Comparison of ENCODE assay signal across 7 mouse cellular contexts in the genomic region with DNA sequence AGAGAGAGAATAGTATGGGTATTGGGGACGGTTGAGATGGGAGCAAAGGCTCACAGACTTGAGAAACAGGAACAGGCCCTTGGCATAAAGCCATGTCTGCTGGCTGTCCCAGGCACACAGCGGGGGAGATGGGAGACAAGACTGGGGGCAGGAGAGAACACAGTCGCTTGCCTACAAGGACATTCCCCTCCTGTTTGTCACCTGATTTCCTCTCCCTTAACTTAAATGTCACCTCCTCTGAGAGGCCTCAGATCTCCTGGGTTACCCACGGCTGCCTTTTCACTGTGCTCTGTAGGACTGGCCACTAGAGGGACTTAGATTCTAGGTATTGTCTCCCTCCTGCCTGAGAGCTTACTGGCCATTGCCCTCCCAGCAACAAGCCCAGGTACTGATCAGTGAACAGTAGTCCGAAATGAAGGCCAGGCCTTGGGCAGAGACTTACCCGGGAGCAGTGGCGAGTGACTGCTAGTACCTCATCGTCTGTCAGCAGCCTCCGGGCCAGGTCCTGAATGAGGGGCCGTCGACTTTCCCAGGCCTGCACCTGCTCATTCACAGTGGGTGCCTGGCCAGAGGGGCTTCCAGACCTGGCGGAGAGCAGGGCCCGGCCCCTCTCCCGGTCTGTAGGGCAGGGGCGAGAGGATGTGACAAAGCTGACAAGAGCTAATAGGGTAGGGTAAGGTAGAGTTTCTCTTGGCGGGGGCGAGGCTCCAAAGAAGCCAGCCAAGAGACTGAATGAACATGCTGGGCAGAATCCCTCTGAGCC. TPM values are rescaled to one million over a fixed set of nuclear protein-coding genes. Genes with fewer than 3 reads are reported as not detected.
DNase-seq lines count a peak whose midpoint lies in the region; ATAC-seq and TF ChIP-seq lines count a peak whose summit lies in the region.

No protein-coding gene starts in this region.

- H3K27ac ChIP-seq in intestine, embryonic 14.5 days (ENCODE audit: low read depth) = no peak overlapping the region
- no peak overlapping the region for H3K27ac ChIP-seq in intestine, embryonic 15.5 days
- no peak overlapping the region for H3K27ac ChIP-seq in forebrain, embryonic 10.5 days

- no peaks in the 10 kb centered on the region for H3K9me3 ChIP-seq in intestine, embryonic 14.5 days (ENCODE audit: control insufficient read depth, low read length)
- H3K9me3 ChIP-seq in intestine, embryonic 15.5 days = no peaks in the 10 kb centered on the region
- H3K9me3 ChIP-seq in E14TG2a.4 (ENCODE audit: low read length) = no peaks in the 10 kb centered on the region
- no peaks in the 10 kb centered on the region for H3K9me3 ChIP-seq in forebrain, embryonic 10.5 days

- H3K4me3 ChIP-seq in intestine, embryonic 14.5 days (ENCODE audit: low read depth, low read length) = no peak overlapping the region
- H3K4me3 ChIP-seq in intestine, embryonic 15.5 days (replicated peaks) = no peak overlapping the region
- H3K4me3 ChIP-seq in E14TG2a.4 (replicated peaks; ENCODE audit: low read length) = peak overlapping the region; percentile 32
- H3K4me3 ChIP-seq in forebrain, embryonic 10.5 days = no peak overlapping the region

- H3K9ac ChIP-seq in intestine, embryonic 14.5 days (ENCODE audit: low read length) = no peak overlapping the region
- H3K9ac ChIP-seq in intestine, embryonic 15.5 days = no peak overlapping the region

- peaks cover 12% of the 10 kb centered on the region for H3K36me3 ChIP-seq in intestine, embryonic 14.5 days (ENCODE audit: control insufficient read depth, insufficient read depth, low read length)
- no peaks in the 10 kb centered on the region for H3K36me3 ChIP-seq in intestine, embryonic 15.5 days
- H3K36me3 ChIP-seq in E14TG2a.4 (ENCODE audit: insufficient read depth, low read length) = 0 out of 2 replicates have a peak, but pooled peaks cover 2% of the 10 kb centered on the region
- H3K36me3 ChIP-seq in forebrain, embryonic 10.5 days (replicated peaks) = peaks cover 13% of the 10 kb centered on the region

- DNase-seq in intestine, embryonic 14.5 days (ENCODE audit: low spot score) = peak; percentile 62
- peak; percentile 26 for DNase-seq in A20 (ENCODE audit: low read depth, low spot score)
- DNase-seq in heart, postnatal 4 days = peak; percentile 47
- DNase-seq in spleen, postnatal 36 days (ENCODE audit: low spot score in 2 of 2) = no peak
- DNase-seq in forebrain, embryonic 10.5 days (ENCODE audit: extremely low spot score, low spot score) = no peak

- no peaks in the 10 kb centered on the region for H3K27me3 ChIP-seq in intestine, embryonic 14.5 days (replicated peaks; ENCODE audit: control insufficient read depth, insufficient read depth, low read length)
- H3K27me3 ChIP-seq in intestine, embryonic 15.5 days (replicated peaks) = no peaks in the 10 kb centered on the region
- H3K27me3 ChIP-seq in E14TG2a.4 (ENCODE audit: insufficient read depth, low read length) = peaks cover 38% of the 10 kb centered on the region
- H3K27me3 ChIP-seq in forebrain, embryonic 10.5 days (ENCODE audit: poor library complexity, severe bottlenecking) = peaks cover 23% of the 10 kb centered on the region

- H3K4me1 ChIP-seq in intestine, embryonic 14.5 days (replicated peaks; ENCODE audit: control insufficient read depth, insufficient read depth, low read length) = peaks cover 26% of the 10 kb centered on the region
- H3K4me1 ChIP-seq in intestine, embryonic 15.5 days (replicated peaks) = peaks cover 32% of the 10 kb centered on the region
- peaks cover 70% of the 10 kb centered on the region for H3K4me1 ChIP-seq in E14TG2a.4 (replicated peaks; ENCODE audit: low read depth, low read length)
- peaks cover 58% of the 10 kb centered on the region for H3K4me1 ChIP-seq in forebrain, embryonic 10.5 days

- ATAC-seq in intestine, embryonic 14.5 days (replicated peaks; ENCODE audit: low FRiP score, low TSS enrichment, low read depth) = no peak; the same call in 1 of the 2 replicates
- ATAC-seq in intestine, embryonic 15.5 days = no peak

- H3K4me2 ChIP-seq in intestine, embryonic 14.5 days (ENCODE audit: low read length) = no peak overlapping the region
- H3K4me2 ChIP-seq in intestine, embryonic 15.5 days (replicated peaks) = no peak overlapping the region

- WGBS in intestine, embryonic 14.5 days = 50% methylated on average over 17 of the region's 17 CpGs
- WGBS in intestine, embryonic 15.5 days = 52% methylated on average over 17 of the region's 17 CpGs
- WGBS in forebrain, embryonic 10.5 days = 57% methylated on average over 17 of the region's 17 CpGs

- peak; percentile 38; the same call in 1 of the 2 replicates for TF ChIP-seq CTCF in E14TG2a.4 (conservative IDR thresholded peaks at IDR 0.05; ENCODE audit: low read length)

RNA-seq across cellular contexts. Expression of gene Pdzd7, which starts 12.8 kb away (rescaled TPM):
- polyA plus RNA-seq in intestine, embryonic 14.5 days (2014; fragmentation: Nextera tagmentation; extraction: Ambion mirVana) = 0.42 and 0.55 TPM in 2 replicates
- polyA plus RNA-seq in intestine, embryonic 15.5 days (2015; fragmentation: Nextera tagmentation; extraction: Ambion mirVana) = 0.40 and 0.43 TPM in 2 replicates
- total RNA-seq in heart, postnatal 4 days (2021) = not detected
- 0.15 and 0.25 TPM in 2 replicates for polyA plus RNA-seq in forebrain, embryonic 10.5 days (2016; fragmentation: Nextera tagmentation; extraction: Ambion mirVana)

RNA-seq across cellular contexts. Expression of gene Sfxn3, which starts 14.6 kb away (rescaled TPM):
- polyA plus RNA-seq in intestine, embryonic 14.5 days (2014; fragmentation: Nextera tagmentation; extraction: Ambion mirVana) = 23.4 and 24.5 TPM in 2 replicates
- polyA plus RNA-seq in intestine, embryonic 15.5 days (2015; fragmentation: Nextera tagmentation; extraction: Ambion mirVana) = 19.0 and 19.4 TPM in 2 replicates
- total RNA-seq in heart, postnatal 4 days (2021) = 10 to 100 TPM; 26.3 to 27.2 TPM
- polyA plus RNA-seq in forebrain, embryonic 10.5 days (2016; fragmentation: Nextera tagmentation; extraction: Ambion mirVana) = 6.3 and 6.9 TPM in 2 replicates

RNA-seq across cellular contexts. Expression of gene Lzts2, which starts 18.5 kb away (rescaled TPM):
- polyA plus RNA-seq in intestine, embryonic 14.5 days (2014; fragmentation: Nextera tagmentation; extraction: Ambion mirVana) = 50.6 and 52.1 TPM in 2 replicates
- polyA plus RNA-seq in intestine, embryonic 15.5 days (2015; fragmentation: Nextera tagmentation; extraction: Ambion mirVana) = 56.9 and 63.2 TPM in 2 replicates
- 10 to 100 TPM; 52.6 to 68.0 TPM for total RNA-seq in heart, postnatal 4 days (2021)
- 47.9 and 52.4 TPM in 2 replicates for polyA plus RNA-seq in forebrain, embryonic 10.5 days (2016; fragmentation: Nextera tagmentation; extraction: Ambion mirVana)

RNA-seq across cellular contexts. Expression of gene Mrpl43, which starts 26.5 kb away (rescaled TPM):
- polyA plus RNA-seq in intestine, embryonic 14.5 days (2014; fragmentation: Nextera tagmentation; extraction: Ambion mirVana) = 65.4 and 70.3 TPM in 2 replicates
- 73.8 and 76.7 TPM in 2 replicates for polyA plus RNA-seq in intestine, embryonic 15.5 days (2015; fragmentation: Nextera tagmentation; extraction: Ambion mirVana)
- 10 to 100 TPM; 45.3 to 45.5 TPM for total RNA-seq in heart, postnatal 4 days (2021)
- polyA plus RNA-seq in forebrain, embryonic 10.5 days (2016; fragmentation: Nextera tagmentation; extraction: Ambion mirVana) = 71.4 and 75.0 TPM in 2 replicates

RNA-seq across cellular contexts. Expression of gene Twnk, which starts 27.3 kb away (rescaled TPM):
- 16.7 and 18.4 TPM in 2 replicates for polyA plus RNA-seq in intestine, embryonic 14.5 days (2014; fragmentation: Nextera tagmentation; extraction: Ambion mirVana)
- 20.5 and 22.5 TPM in 2 replicates for polyA plus RNA-seq in intestine, embryonic 15.5 days (2015; fragmentation: Nextera tagmentation; extraction: Ambion mirVana)
- 10 to 100 TPM; 12.3 to 14.4 TPM for total RNA-seq in heart, postnatal 4 days (2021)
- polyA plus RNA-seq in forebrain, embryonic 10.5 days (2016; fragmentation: Nextera tagmentation; extraction: Ambion mirVana) = 34.5 and 35.8 TPM in 2 replicates

Comparison
In these comparisons a context has a peak if more than half of its experiments do, and no peak if none do; other contexts are left out.
1. DNase-seq: peak in intestine, embryonic 14.5 days (single experiment), A20 (single experiment) and heart, postnatal 4 days (single experiment); none in spleen, postnatal 36 days (0 of 2) and forebrain, embryonic 10.5 days (single experiment).